Mouse (Mus musculus): ENCODE data around the gene Cfap99. TPM values are rescaled to one million over a fixed set of nuclear protein-coding genes. Genes with fewer than 3 reads are reported as not detected.
A peak's percentile ranks its signal among the peaks of the same experiment; 100 is the strongest.

Cfap99 gene
- total RNA-seq, 2 experiments from 2014 or later: not detected

- no peak for DNase-seq
Observed at GRCm38 (mm10) chr5:34334081-34334480, 45.7 kb downstream of the Cfap99 start.

GRCm38 (mm10) chr5:34335539-34336096, 47.2 kb downstream of the Cfap99 start:
- DNase-seq: no peak

- peak; percentile 98 for DNase-seq
Observed at GRCm38 (mm10) chr5:34336097-34336774, 47.8 kb downstream of the Cfap99 start, which contains the start of gene Rnf4. Gene Rnf4, plus strand, starts transcription at chr5:34336289.

GRCm38 (mm10) chr5:34336775-34337450, 48.5 kb downstream of the Cfap99 start:
- DNase-seq: peak; percentile 75

- no peak for DNase-seq
Observed at GRCm38 (mm10) chr5:34340246-34340645, 51.8 kb downstream of the Cfap99 start.

GRCm38 (mm10) chr5:34352084-34352631, 63.8 kb downstream of the Cfap99 start:
- DNase-seq: no peak

- DNase-seq: no peak
Observed at GRCm38 (mm10) chr5:34360261-34360660, 71.9 kb downstream of the Cfap99 start.

- no peak for DNase-seq
Observed at GRCm38 (mm10) chr5:34363115-34363514, 74.7 kb downstream of the Cfap99 start.

- DNase-seq: no peak
Observed at GRCm38 (mm10) chr5:34368551-34369290, 80.3 kb downstream of the Cfap99 start.

GRCm38 (mm10) chr5:34369341-34370021, 81.1 kb downstream of the Cfap99 start, which contains the start of gene Fam193a:
Gene Fam193a, plus strand, starts transcription at chr5:34369933.
- DNase-seq: peak; percentile 99

- peak; percentile 52 for DNase-seq
Observed at GRCm38 (mm10) chr5:34370022-34370823, 81.8 kb downstream of the Cfap99 start.

GRCm38 (mm10) chr5:34370840-34371239, 82.4 kb downstream of the Cfap99 start:
- no peak for DNase-seq

- DNase-seq: no peak
Observed at GRCm38 (mm10) chr5:34372141-34372540, 83.7 kb downstream of the Cfap99 start.

- no peak for DNase-seq
Observed at GRCm38 (mm10) chr5:34372541-34372940, 84.1 kb downstream of the Cfap99 start.

Other genes with a start within 250 kb of the Cfap99 start
- gene Poln, start 119.2 kb upstream of the Cfap99 start, total RNA-seq (2021): 10 to 100 TPM; 37.3 to 40.0 TPM
- 1 to 10 TPM; 9.3 to 9.8 TPM for gene Haus3, start 119.1 kb upstream of the Cfap99 start, total RNA-seq (2021)
- gene Mxd4, start 100.9 kb upstream of the Cfap99 start, total RNA-seq (2021): 100 to 1,000 TPM; 140 to 144 TPM
- gene Zfyve28, start 151 bp upstream of the Cfap99 start, total RNA-seq (2021): 1 to 10 TPM; 1.2 to 1.8 TPM
- gene Rnf4, start 47.7 kb downstream of the Cfap99 start, total RNA-seq (2021): 100 to 1,000 TPM; 102 to 109 TPM
- gene Fam193a, start 81.3 kb downstream of the Cfap99 start, total RNA-seq (2021): 10 to 100 TPM; 26.7 to 34.3 TPM
- gene Tnip2, start 225.4 kb downstream of the Cfap99 start, total RNA-seq (2021): 10 to 100 TPM; 10.6 to 16.1 TPM
- gene Sh3bp2, start 237.2 kb downstream of the Cfap99 start, total RNA-seq (2021): 1 to 10 TPM; 5.9 to 7.0 TPM